Mouse (Mus musculus) retina, adult 2 months (tissue): ENCODE measurements around the gene March10.

Source experiments
- DNase-seq: peaks from one replicate; pipeline ENCODE4 v3.0.0-alpha.2; 2012; ENCODE audit warnings: low read depth, low spot score

The March10 gene

GRCm38 (mm10) chr11:105312972-105313632 is 143.4 kb downstream of the March10 start:
- DNase-seq, result no peak

GRCm38 (mm10) chr11:105312311-105312942 is 144.1 kb downstream of the March10 start:
- no peak for DNase-seq

- no peak for DNase-seq
These were observed 145.1 kb downstream of the March10 start for GRCm38 (mm10) chr11:105311291-105311975.
